Mouse (Mus musculus) C2C12 (cell line): Measurements from ENCODE around the gene Slc9a5.

Experiments
- CEBPB ChIP-seq: IDR thresholded peaks from one replicate; pipeline ENCODE4 v1.6.1; 2011; ENCODE audit warnings: low read depth, mild to moderate bottlenecking, control low read depth, moderate library complexity
- CTCF ChIP-seq: IDR thresholded peaks from one replicate; pipeline ENCODE4 v1.5.1; 2011; ENCODE audit not compliant: control insufficient read depth, insufficient read depth, insufficient read length
- FOSL1 ChIP-seq: IDR thresholded peaks from one replicate; pipeline ENCODE4 v1.8.0; 2011; ENCODE audit warnings: mild to moderate bottlenecking, low read length; ENCODE audit not compliant: poor library complexity, insufficient read depth, severe bottlenecking
- MAX ChIP-seq: IDR thresholded peaks from one replicate; pipeline ENCODE4 v1.6.1; 2011; ENCODE audit warnings: mild to moderate bottlenecking, control low read depth
- MYOD1 ChIP-seq: IDR thresholded peaks from one replicate; pipeline ENCODE4 v1.6.1; 2011; ENCODE audit warnings: low read depth; ENCODE audit not compliant: control insufficient read depth, insufficient read length
- MYOG ChIP-seq: IDR thresholded peaks from one replicate; pipeline ENCODE4 v1.6.1; 2011; ENCODE audit not compliant: control insufficient read depth, insufficient read length; ENCODE audit errors: extremely low read depth
- USF1 ChIP-seq: IDR thresholded peaks from one replicate; pipeline ENCODE4 v1.6.1; 2011; ENCODE audit warnings: low read depth, mild to moderate bottlenecking, control low read depth, moderate library complexity

DNA sequence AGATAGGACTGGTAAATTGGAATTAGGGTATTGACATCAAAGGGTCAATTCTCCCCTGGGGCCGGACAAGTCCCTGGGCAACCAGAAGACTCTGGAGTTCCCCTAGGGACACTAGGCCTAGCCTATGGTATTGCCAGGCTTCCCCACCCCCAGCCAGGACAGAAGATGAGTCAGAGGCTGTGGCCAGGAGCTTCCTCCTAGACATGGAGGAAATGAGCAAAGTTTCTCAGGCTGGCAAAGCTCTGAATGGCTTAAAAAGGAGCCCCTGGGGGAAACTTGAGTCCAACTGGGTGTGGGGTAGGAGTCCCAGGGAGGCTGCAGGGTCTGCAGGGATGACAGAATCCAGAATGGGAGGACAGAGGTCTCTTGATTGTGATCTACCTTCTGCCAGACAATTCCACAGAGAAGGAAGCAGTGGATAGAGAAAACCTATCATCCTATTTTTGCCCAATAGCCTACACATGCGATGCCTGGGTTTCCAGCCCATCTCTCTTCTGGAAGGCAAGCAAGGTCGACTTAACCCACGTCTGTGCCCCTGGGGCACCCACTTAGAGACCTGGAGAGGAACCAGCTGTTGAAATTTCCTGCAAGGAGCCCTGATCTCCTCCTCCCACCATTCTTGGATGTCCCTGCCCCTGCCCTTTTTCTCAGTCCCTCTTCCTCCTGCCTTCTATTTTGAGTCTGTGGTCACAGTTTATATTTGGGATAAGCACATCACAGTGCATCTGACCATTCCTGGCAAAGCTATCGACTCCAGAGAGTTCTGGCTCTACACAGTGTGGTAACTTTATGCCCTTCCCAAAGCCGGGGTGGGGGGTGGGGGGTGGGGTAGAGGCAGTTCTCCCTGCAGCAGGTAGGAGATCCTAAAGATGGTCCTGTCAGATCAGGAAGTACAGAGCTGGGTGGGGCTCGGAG is 3.3 kb upstream of the Slc9a5 start:
- no peak for TF ChIP-seq CTCF
- TF ChIP-seq CEBPB, result no peak
- TF ChIP-seq MYOG, result no peak
- TF ChIP-seq USF1, result no peak
- peak; percentile 41 for TF ChIP-seq MAX
- no peak for TF ChIP-seq MYOD1
- TF ChIP-seq FOSL1, result no peak
